Mouse (Mus musculus) myocyte (in vitro differentiated cells): ENCODE measurements around the gene Ccdc137. TPM values are rescaled to one million over a fixed set of nuclear protein-coding genes. Genes with fewer than 3 reads are reported as not detected.

Experiments used
- H3K27me3 ChIP-seq: one replicate; pipeline ENCODE4 v1.6.1; 2011; ENCODE audit not compliant: control insufficient read depth, insufficient read depth, insufficient read length
- H3K36me3 ChIP-seq: one replicate; pipeline ENCODE4 v1.6.1; 2011; ENCODE audit not compliant: control insufficient read depth, insufficient read depth
- H3K4me2 ChIP-seq: one replicate; pipeline ENCODE4 v1.6.1; 2011; ENCODE audit warnings: low read depth, control low read depth
- H3K4me3 ChIP-seq: one replicate; pipeline ENCODE4 v1.5.1; 2011; ENCODE audit warnings: mild to moderate bottlenecking, control low read depth, moderate library complexity
- H3K79me2 ChIP-seq: one replicate; pipeline ENCODE4 v1.6.1; 2011; ENCODE audit not compliant: control insufficient read depth, insufficient read depth
- H3ac ChIP-seq: one replicate; pipeline ENCODE4 v1.6.1; 2011; ENCODE audit not compliant: control insufficient read depth, insufficient read length
- CEBPB ChIP-seq: IDR thresholded peaks from 2 replicates; pipeline ENCODE4 v1.6.1; 2011; ENCODE audit warnings: mild to moderate bottlenecking, moderate library complexity; ENCODE audit not compliant: poor library complexity, insufficient read depth, severe bottlenecking
- E2F4 ChIP-seq: IDR thresholded peaks from one replicate; pipeline ENCODE4 v1.6.1; 2011; ENCODE audit warnings: mild to moderate bottlenecking, control low read depth, moderate library complexity; ENCODE audit not compliant: insufficient read depth
- MAX ChIP-seq: IDR thresholded peaks from one replicate; pipeline ENCODE4 v1.6.1; 2011; ENCODE audit warnings: low read depth, mild to moderate bottlenecking, control low read depth
- MYOD1 ChIP-seq, 3 experiments: IDR thresholded peaks; one replicate each; pipeline ENCODE4 v1.6.1; 2011; ENCODE audit warnings: control low read depth in 2 of 3, low read depth in 2 of 3, mild to moderate bottlenecking in 2 of 3, moderate library complexity in 1 of 3; ENCODE audit not compliant: insufficient read length in 2 of 3, control insufficient read depth in 1 of 3
- MYOG ChIP-seq, 3 experiments: IDR thresholded peaks; one replicate each; pipeline ENCODE4 v1.6.1; 2011; ENCODE audit warnings: control low read depth in 2 of 3, low read depth in 2 of 3, mild to moderate bottlenecking in 2 of 3; ENCODE audit not compliant: insufficient read length in 2 of 3, control insufficient read depth in 1 of 3, insufficient read depth in 1 of 3
- POLR2A ChIP-seq: IDR thresholded peaks from one replicate; pipeline ENCODE4 v1.6.1; 2011; ENCODE audit warnings: low read depth, mild to moderate bottlenecking, control low read depth, moderate library complexity; ENCODE audit not compliant: insufficient read length
- POLR2AphosphoS2 ChIP-seq: IDR thresholded peaks from one replicate; pipeline ENCODE4 v1.6.1; 2011; ENCODE audit warnings: low read depth, control low read depth; ENCODE audit not compliant: insufficient read length
- REST ChIP-seq: IDR thresholded peaks from one replicate; pipeline ENCODE4 v1.6.1; 2011; ENCODE audit warnings: mild to moderate bottlenecking, control low read depth, moderate library complexity; ENCODE audit not compliant: insufficient read depth, insufficient read length
- SRF ChIP-seq: IDR thresholded peaks from one replicate; pipeline ENCODE4 v1.6.1; 2011; ENCODE audit warnings: low read depth; ENCODE audit not compliant: control insufficient read depth, insufficient read length
- TCF12 ChIP-seq: IDR thresholded peaks from one replicate; pipeline ENCODE4 v1.6.1; 2011; ENCODE audit warnings: mild to moderate bottlenecking, control low read depth; ENCODE audit not compliant: poor library complexity, insufficient read depth, severe bottlenecking
- TCF3 ChIP-seq: IDR thresholded peaks from one replicate; pipeline ENCODE4 v1.6.1; 2011; ENCODE audit warnings: low read depth, control low read depth; ENCODE audit not compliant: insufficient read length
- USF1 ChIP-seq: IDR thresholded peaks from one replicate; pipeline ENCODE4 v1.6.1; 2011; ENCODE audit warnings: low read depth, mild to moderate bottlenecking, control low read depth, moderate library complexity
- polyA plus RNA-seq: library from polyadenylated mRNA; unstranded; fragments of >200 nt; fragmentation: generic; extraction: Trizol; gene quantifications from one replicate; pipeline ENCODE4 v1.2.1, GENCODE M21; 2012; ENCODE audit warnings: missing spikeins

Ccdc137 gene
- polyA plus RNA-seq, 1 experiment, result 11.4 TPM

- no peak overlapping the region for H3ac ChIP-seq
- H3K36me3 ChIP-seq, result peaks cover 15% of the 10 kb centered on the region
- no peak overlapping the region for H3K4me3 ChIP-seq
- H3K27me3 ChIP-seq, result no peaks in the 10 kb centered on the region
- TF ChIP-seq TCF12, result no peak
- TF ChIP-seq SRF, result no peak
- no peak for TF ChIP-seq POLR2AphosphoS2
- no peak for TF ChIP-seq USF1
- H3K4me2 ChIP-seq, result no peak overlapping the region
- H3K79me2 ChIP-seq, result peaks cover 28% of the 10 kb centered on the region
Observed at GRCm38 (mm10) chr11:120463536-120463935, 5.6 kb downstream of the Ccdc137 start.

DNA sequence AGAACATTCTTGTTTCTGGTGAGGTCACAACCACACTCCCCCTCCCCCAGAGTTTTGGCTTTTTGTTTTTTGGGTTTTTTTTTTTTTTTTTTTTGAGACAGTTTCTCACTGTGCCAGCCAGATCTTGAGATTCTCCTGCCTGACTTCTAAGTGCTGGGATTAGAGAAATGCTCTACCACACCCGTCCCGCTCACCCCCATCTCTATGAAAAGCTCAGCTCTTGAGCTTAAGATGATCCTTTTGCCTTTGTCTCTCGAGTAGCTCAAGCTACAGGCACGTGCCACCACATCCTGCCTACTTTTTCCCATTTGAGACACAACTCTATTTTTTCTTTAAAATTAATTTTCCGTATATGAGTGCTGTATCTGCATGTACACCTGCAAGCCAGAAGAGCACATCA, 6.5 kb downstream of the Ccdc137 start:
- H3K27me3 ChIP-seq, result no peaks in the 10 kb centered on the region
- TF ChIP-seq TCF12 (no peak), POLR2AphosphoS2 (no peak), TCF3 (no peak), MAX (no peak), REST (no peak), MYOD1 (IDR thresholded peaks at IDR 0.05; ENCODE audit: control insufficient read depth in 1 of 3, insufficient read length in 2 of 3, low read depth in 2 of 3) (no peak), USF1 (no peak), SRF (no peak), E2F4 (no peak), POLR2A (no peak), MYOG (IDR thresholded peaks at IDR 0.05; ENCODE audit: control insufficient read depth in 1 of 3, insufficient read depth in 1 of 3, insufficient read length in 2 of 3, low read depth in 2 of 3) (no peak), CEBPB (no peak)
- no peak overlapping the region for H3ac ChIP-seq
- H3K79me2 ChIP-seq, result peaks cover 28% of the 10 kb centered on the region
- H3K4me3 ChIP-seq, result no peak overlapping the region
- H3K36me3 ChIP-seq, result peaks cover 14% of the 10 kb centered on the region
- no peak overlapping the region for H3K4me2 ChIP-seq

DNA sequence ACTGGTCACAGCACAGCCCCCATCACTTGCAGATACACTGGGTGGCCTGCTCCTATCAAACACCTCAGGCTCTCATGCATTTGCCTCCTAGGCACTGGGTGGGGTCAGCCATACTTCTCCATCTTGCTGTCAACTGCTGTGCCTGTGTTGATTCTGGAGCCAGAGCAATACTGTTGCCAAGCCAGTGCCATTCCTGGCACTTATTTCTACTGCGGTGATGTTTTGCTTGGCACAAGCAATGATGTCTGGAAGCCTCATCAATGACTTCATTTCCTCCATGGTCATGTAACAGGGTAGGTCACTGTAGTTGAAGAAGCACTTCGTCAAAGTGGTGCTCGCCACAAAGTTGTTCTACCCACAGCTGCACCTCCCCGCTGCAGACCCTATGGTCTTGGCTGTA, 7.6 kb downstream of the Ccdc137 start:
- Histone ChIP-seq H3K36me3 (peaks cover 14% of the 10 kb centered on the region), H3ac (no peak overlapping the region), H3K27me3 (no peaks in the 10 kb centered on the region), H3K79me2 (peaks cover 22% of the 10 kb centered on the region), H3K4me3 (peak overlapping the region; percentile 74), H3K4me2 (peak overlapping the region; percentile 82)
- TF ChIP-seq POLR2A (no peak), MAX (no peak), USF1 (no peak), REST (no peak), MYOG (IDR thresholded peaks at IDR 0.05; ENCODE audit: control insufficient read depth in 1 of 3, insufficient read depth in 1 of 3, insufficient read length in 2 of 3, low read depth in 2 of 3) (no peak)

DNA sequence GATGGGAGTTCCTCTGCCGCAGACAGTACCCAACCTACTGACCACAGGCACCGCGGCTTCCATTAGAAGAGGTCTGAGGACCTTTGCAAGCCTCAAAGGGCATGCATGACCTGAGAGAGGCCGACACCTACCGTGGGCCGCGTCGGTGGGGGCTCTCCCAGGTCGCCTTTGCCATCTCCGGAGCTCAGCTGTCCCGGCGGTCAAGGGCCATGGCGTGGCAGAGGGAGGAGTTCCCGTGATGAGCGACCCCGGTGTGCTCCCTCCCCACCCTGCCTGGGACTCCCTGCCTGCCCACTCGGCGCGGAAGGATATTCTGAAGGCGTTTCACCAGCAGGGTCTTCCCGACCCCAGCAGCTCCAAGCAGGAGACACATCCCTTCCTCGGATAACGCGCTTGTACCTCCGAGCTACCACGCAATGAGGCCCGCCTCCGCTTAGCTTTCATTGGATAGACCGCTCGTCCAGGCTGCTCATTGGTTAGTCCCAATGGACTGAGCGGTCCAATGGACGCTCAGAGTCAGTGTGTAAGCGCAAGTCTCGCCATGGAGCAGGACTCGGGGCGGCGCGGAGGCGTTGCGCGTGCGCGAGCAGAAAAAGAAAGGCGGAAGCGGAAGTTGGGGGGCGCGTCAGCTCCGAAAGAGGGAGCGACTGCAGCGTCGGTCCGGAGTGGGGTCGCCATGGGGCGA, 9.3 kb downstream of the Ccdc137 start, which contains the start of gene Arl16:
Arl16 (minus strand) TSS at position 557 of the 685 bp plus-strand sequence.
- H3K4me3 ChIP-seq, result peak within 1 kb of the TSS; percentile 74
- peak within 1 kb of the TSS; percentile 91 for H3K4me2 ChIP-seq
- H3ac ChIP-seq, result peak within 1 kb of the TSS; percentile 67
- TF ChIP-seq POLR2A (peak; percentile 88), TCF3 (no peak), E2F4 (no peak), MYOG (IDR thresholded peaks at IDR 0.05; ENCODE audit: control insufficient read depth in 1 of 3, insufficient read depth in 1 of 3, insufficient read length in 2 of 3, low read depth in 2 of 3) (peak in 1 of 3 experiments; percentile 55), USF1 (no peak), MYOD1 (IDR thresholded peaks at IDR 0.05; ENCODE audit: control insufficient read depth in 1 of 3, insufficient read length in 2 of 3, low read depth in 2 of 3) (no peak), REST (no peak), TCF12 (no peak), MAX (no peak), POLR2AphosphoS2 (peak; percentile 91), SRF (peak; percentile 10), CEBPB (no peak)
- H3K36me3 ChIP-seq, result peaks cover 20% of the 10 kb centered on the region
- H3K79me2 ChIP-seq, result peaks cover 22% of the 10 kb centered on the region
- H3K27me3 ChIP-seq, result no peaks in the 10 kb centered on the region

- Histone ChIP-seq H3K36me3 (peaks cover 21% of the 10 kb centered on the region), H3K27me3 (no peaks in the 10 kb centered on the region), H3K79me2 (peaks cover 22% of the 10 kb centered on the region), H3K4me3 (peak overlapping the region; percentile 74), H3K4me2 (peak overlapping the region; percentile 91), H3ac (peak overlapping the region; percentile 67)
- no peak for TF ChIP-seq REST
Observed at GRCm38 (mm10) chr11:120467736-120468092, 9.8 kb downstream of the Ccdc137 start.
